In genomic region chr11:55268580-55268979, GRCm38 (mm10) we compare ENCODE assay signal across 6 mouse cellular contexts.
"Had no signal": no experiment of that assay in that cellular context is flagged by ENCODE, and none has a peak within 500 bp of the region (broad histone marks: within the 10 kb centered on the region; RNA-seq: fewer than 3 reads in every experiment).

No protein-coding gene starts in this region.

- DNase-seq: lung, adult 18-20 months; lung, embryonic 14.5 days; lung, postnatal 10 days; thymus, adult 2 months; thymus, postnatal 25 days; thymus, postnatal 4 days had no signal
